Mouse (Mus musculus) B cell, adult 62 days (primary cell): Measurements from ENCODE around the gene Olfr1337. TPM values are rescaled to one million over a fixed set of nuclear protein-coding genes. Genes with fewer than 3 reads are reported as not detected.

Experiments used
- total RNA-seq: library from RNA; stranded (reverse); gene quantifications from 4 replicates; pipeline ENCODE4 v1.2.4, GENCODE M21; 2023

Olfr1337 gene
- total RNA-seq, result not detected in 4 replicates

GRCm38 (mm10) chr4:118782486-118782885 lies at the start of gene Olfr1337:
TSS of gene Olfr1337 (minus strand) at chr4:118782586.

GRCm38 (mm10) chr4:118809844-118810243 lies 27.5 kb upstream of the Olfr1337 start, which contains the start of gene Olfr1335:
TSS of gene Olfr1335 (minus strand) at chr4:118809944.

GRCm38 (mm10) chr4:118758637-118759036 lies 23.7 kb downstream of the Olfr1337 start, which contains the start of gene Olfr1338:
TSS of gene Olfr1338 (minus strand) at chr4:118758737.

GRCm38 (mm10) chr4:118731875-118732274 lies 50.5 kb downstream of the Olfr1337 start, which contains the start of gene Olfr1339:
TSS of gene Olfr1339 (plus strand) at chr4:118732175.

Other genes with a start within 250 kb of the Olfr1337 start
- not detected in 4 replicates for gene Tmem125, start 238.5 kb downstream of the Olfr1337 start, total RNA-seq
- not detected in 4 replicates for gene Cfap57, start 161.8 kb downstream of the Olfr1337 start, total RNA-seq
- gene Ebna1bp2, start 161.8 kb downstream of the Olfr1337 start, total RNA-seq, result 54.0 to 76.3 TPM (median 63.6 TPM) in 4 replicates
- gene Olfr62, start 123.6 kb downstream of the Olfr1337 start, total RNA-seq, result not detected in 4 replicates
- not detected in 4 replicates for gene Olfr1342, start 89.8 kb downstream of the Olfr1337 start, total RNA-seq
- not detected in 4 replicates for gene Olfr1341, start 79.1 kb downstream of the Olfr1337 start, total RNA-seq
- not detected in 4 replicates for gene Olfr1340, start 62.4 kb downstream of the Olfr1337 start, total RNA-seq
- gene Olfr1339, start 50.4 kb downstream of the Olfr1337 start, total RNA-seq, result not detected in 4 replicates
- not detected in 4 replicates for gene Olfr1338, start 23.8 kb downstream of the Olfr1337 start, total RNA-seq
- not detected in 4 replicates for gene Olfr1335, start 27.4 kb upstream of the Olfr1337 start, total RNA-seq
- not detected in 4 replicates for gene Olfr1333, start 53.7 kb upstream of the Olfr1337 start, total RNA-seq
- not detected in 4 replicates for gene Olfr1331, start 82.1 kb upstream of the Olfr1337 start, total RNA-seq
- gene Olfr1330, start 106.0 kb upstream of the Olfr1337 start, total RNA-seq, result not detected in 4 replicates
- gene Olfr1329, start 134.9 kb upstream of the Olfr1337 start, total RNA-seq, result not detected in 4 replicates
- not detected in 4 replicates for gene Olfr1328, start 156.0 kb upstream of the Olfr1337 start, total RNA-seq
- not detected in 4 replicates for gene Lao1, start 179.0 kb upstream of the Olfr1337 start, total RNA-seq